Mouse (Mus musculus): ENCODE data around the gene Irf8. TPM values are rescaled to one million over a fixed set of nuclear protein-coding genes. Genes with fewer than 3 reads are reported as not detected.

The Irf8 gene
- polyA plus RNA-seq, 1 experiment from 2014 or later: 31.8 TPM

DNA sequence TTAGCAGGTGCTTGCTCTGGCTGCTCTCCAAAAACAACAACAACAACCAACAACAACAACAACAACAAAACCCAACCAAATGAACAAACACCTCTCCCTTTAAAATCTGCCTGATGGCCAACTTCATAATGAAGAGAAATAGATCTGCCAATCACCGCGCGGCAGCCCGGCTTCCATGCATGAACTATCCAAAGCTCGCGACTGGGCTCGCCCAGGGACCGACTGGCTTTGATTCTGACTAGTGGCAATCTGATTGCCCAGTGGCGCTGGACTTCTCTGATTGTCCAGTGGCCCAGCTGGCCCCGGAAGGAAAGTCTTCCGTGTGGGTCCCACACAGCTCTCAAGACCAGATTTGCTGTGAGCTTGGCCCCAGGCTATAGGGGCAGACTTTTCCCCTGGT is 328 bp downstream of the Irf8 start:
- Histone ChIP-seq H3K4me2 (ENCODE audit: low read depth, low read length) (peak overlapping the region; percentile 78), H3K27ac (ENCODE audit: low read depth) (peak overlapping the region; percentile 72), H3K4me1 (ENCODE audit: insufficient read depth) (peaks cover 5% of the 10 kb centered on the region; the same call in 1 of the 2 replicates), H3K9me3 (ENCODE audit: low read length) (no peaks in the 10 kb centered on the region), H3K4me3 (ENCODE audit: low read depth, low read length) (peak overlapping the region; percentile 56), H3K36me3 (replicated peaks; ENCODE audit: insufficient read depth, low read length) (peaks cover 5% of the 10 kb centered on the region), H3K9ac (replicated peaks) (peak overlapping the region; percentile 37), H3K27me3 (ENCODE audit: insufficient read depth, low read length) (peaks cover 11% of the 10 kb centered on the region; the same call in 1 of the 2 replicates)
- WGBS (ENCODE audit: insufficient replicate concordance): under 1% methylated on average over 11 of the region's 11 CpGs
- DNase-seq (peak; percentile 58), ATAC-seq (peak; percentile 67)
- TF ChIP-seq CTCF (IDR thresholded peaks at IDR 0.05; ENCODE audit: low read depth): no peak
- TF ChIP-seq EP300 (IDR thresholded peaks at IDR 0.05; ENCODE audit: low read depth): no peak

DNA sequence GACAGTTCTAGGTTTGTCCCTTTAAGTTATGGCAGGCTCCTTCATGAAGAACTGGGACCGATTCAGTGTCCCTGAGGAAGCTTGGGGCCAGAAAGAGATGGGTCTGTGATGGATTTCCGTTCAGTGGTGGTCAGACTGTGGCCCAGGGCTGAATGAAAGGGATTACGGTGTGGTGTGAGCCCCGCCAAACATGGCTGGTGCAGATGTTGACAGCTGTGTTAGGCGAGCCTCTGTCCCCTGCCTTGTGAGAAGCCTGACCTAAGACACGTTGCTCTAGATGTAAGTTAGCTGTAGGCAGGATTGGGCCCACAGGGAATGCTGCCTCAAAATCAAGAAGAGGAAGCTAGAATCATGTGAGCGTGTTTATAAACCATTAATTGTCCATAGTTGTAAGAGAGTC is 1.0 kb downstream of the Irf8 start:
- Histone ChIP-seq H3K27ac (ENCODE audit: low read depth) (peak overlapping the region; percentile 72; the same call in 1 of the 2 replicates), H3K27me3 (ENCODE audit: insufficient read depth, low read length) (peaks cover 11% of the 10 kb centered on the region; the same call in 1 of the 2 replicates), H3K9ac (replicated peaks) (peak overlapping the region; percentile 37; the same call in 1 of the 2 replicates), H3K4me2 (ENCODE audit: low read depth, low read length) (peak overlapping the region; percentile 78), H3K4me3 (ENCODE audit: low read depth, low read length) (peak overlapping the region; percentile 56), H3K9me3 (ENCODE audit: low read length) (no peaks in the 10 kb centered on the region), H3K4me1 (ENCODE audit: insufficient read depth) (peaks cover 5% of the 10 kb centered on the region; the same call in 1 of the 2 replicates), H3K36me3 (replicated peaks; ENCODE audit: insufficient read depth, low read length) (peaks cover 5% of the 10 kb centered on the region)
- DNase-seq (no peak), ATAC-seq (no peak)
- WGBS (ENCODE audit: insufficient replicate concordance): 55% methylated on average over 7 of the region's 7 CpGs
- TF ChIP-seq EP300 (IDR thresholded peaks at IDR 0.05; ENCODE audit: low read depth) (no peak), CTCF (IDR thresholded peaks at IDR 0.05; ENCODE audit: low read depth) (no peak)

DNA sequence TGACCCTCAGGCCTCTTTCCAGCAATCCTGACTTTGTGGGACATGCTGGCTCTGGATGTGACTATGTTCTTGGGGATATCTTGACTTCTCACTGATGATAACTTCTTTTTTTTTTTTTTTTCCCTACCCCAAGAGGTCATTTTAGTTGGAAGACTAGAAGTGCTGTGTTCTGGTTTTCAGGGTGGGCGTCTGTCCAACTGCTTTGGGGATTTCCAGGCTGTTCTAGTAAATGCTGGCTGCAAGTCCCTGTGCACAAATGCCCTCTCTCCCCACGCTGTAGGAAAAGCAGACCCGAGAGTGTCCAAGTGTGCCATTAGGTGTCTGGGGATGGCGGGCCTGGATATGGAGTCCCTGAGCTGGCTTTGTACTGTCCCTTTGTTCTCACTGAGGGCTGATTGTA is 2.6 kb downstream of the Irf8 start:
- Histone ChIP-seq H3K4me1 (ENCODE audit: insufficient read depth) (peaks cover 13% of the 10 kb centered on the region), H3K36me3 (replicated peaks; ENCODE audit: insufficient read depth, low read length) (peaks cover 5% of the 10 kb centered on the region), H3K27me3 (ENCODE audit: insufficient read depth, low read length) (peaks cover 11% of the 10 kb centered on the region; the same call in 1 of the 2 replicates), H3K4me3 (ENCODE audit: low read depth, low read length) (peak overlapping the region; percentile 56; the same call in 1 of the 2 replicates), H3K27ac (ENCODE audit: low read depth) (0 out of 2 replicates have a peak overlapping the region, but pooled peaks have one; percentile 12), H3K4me2 (ENCODE audit: low read depth, low read length) (peak overlapping the region; percentile 78; the same call in 1 of the 2 replicates), H3K9ac (replicated peaks) (no peak overlapping the region), H3K9me3 (ENCODE audit: low read length) (no peaks in the 10 kb centered on the region)
- WGBS (ENCODE audit: insufficient replicate concordance): 61% methylated on average over 4 of the region's 4 CpGs
- no peak for DNase-seq
- TF ChIP-seq EP300 (IDR thresholded peaks at IDR 0.05; ENCODE audit: low read depth) (no peak), CTCF (IDR thresholded peaks at IDR 0.05; ENCODE audit: low read depth) (no peak)
- no peak for ATAC-seq

DNA sequence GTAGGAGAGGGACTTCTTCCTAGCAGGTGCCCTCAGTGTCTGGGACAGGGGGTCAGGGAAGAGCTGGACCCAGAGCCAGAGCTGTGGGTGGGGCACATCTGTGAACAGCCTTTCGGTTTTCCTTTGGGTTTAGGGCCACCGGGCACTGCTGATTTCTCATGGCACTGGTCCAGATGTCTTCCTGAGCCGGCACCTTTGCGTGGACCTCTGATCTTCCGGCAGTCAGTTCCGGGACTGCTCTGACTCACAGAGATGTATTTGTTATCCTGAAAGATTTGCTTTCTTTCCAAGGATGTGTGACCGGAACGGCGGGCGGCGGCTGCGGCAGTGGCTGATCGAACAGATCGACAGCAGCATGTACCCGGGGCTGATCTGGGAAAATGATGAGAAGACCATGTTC is 3.4 kb downstream of the Irf8 start:
- peak overlapping the region; percentile 78 for H3K4me2 ChIP-seq (ENCODE audit: low read depth, low read length)
- no peaks in the 10 kb centered on the region for H3K9me3 ChIP-seq (ENCODE audit: low read length)
- peaks cover 11% of the 10 kb centered on the region; the same call in 1 of the 2 replicates for H3K27me3 ChIP-seq (ENCODE audit: insufficient read depth, low read length)
- TF ChIP-seq EP300 (IDR thresholded peaks at IDR 0.05; ENCODE audit: low read depth) (no peak), CTCF (IDR thresholded peaks at IDR 0.05; ENCODE audit: low read depth) (no peak)
- no peak overlapping the region for H3K4me3 ChIP-seq (ENCODE audit: low read depth, low read length)
- no peak for DNase-seq
- ATAC-seq: no peak
- H3K27ac ChIP-seq (ENCODE audit: low read depth): no peak overlapping the region
- WGBS (ENCODE audit: insufficient replicate concordance): 78% methylated on average over 15 of the region's 15 CpGs
- H3K4me1 ChIP-seq (ENCODE audit: insufficient read depth): peaks cover 20% of the 10 kb centered on the region
- no peak overlapping the region for H3K9ac ChIP-seq (replicated peaks)
- peaks cover 8% of the 10 kb centered on the region for H3K36me3 ChIP-seq (replicated peaks; ENCODE audit: insufficient read depth, low read length)

DNA sequence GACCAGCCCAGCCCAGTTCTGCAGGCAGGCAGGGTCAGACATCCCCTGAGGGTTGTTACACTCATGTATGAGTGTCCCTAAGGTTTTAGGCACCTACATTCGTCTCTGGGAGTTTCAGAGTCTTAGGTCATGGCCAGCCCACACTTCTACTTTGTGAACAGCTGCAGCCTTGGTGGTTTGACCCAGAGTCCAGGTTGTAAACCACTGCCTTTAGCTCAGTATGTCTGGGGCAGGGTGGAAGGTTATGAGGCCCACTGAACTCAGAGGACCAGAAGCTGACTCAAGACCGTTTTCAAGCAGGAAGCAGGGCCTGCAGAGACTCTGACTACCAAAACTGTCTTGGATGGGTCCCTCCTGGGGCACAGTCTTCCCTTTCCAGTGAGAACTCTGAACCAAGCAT is 4.4 kb downstream of the Irf8 start:
- Histone ChIP-seq H3K27me3 (ENCODE audit: insufficient read depth, low read length) (peaks cover 9% of the 10 kb centered on the region; the same call in 1 of the 2 replicates), H3K9ac (replicated peaks) (no peak overlapping the region), H3K36me3 (replicated peaks; ENCODE audit: insufficient read depth, low read length) (peaks cover 8% of the 10 kb centered on the region), H3K4me3 (ENCODE audit: low read depth, low read length) (no peak overlapping the region), H3K27ac (ENCODE audit: low read depth) (no peak overlapping the region), H3K9me3 (ENCODE audit: low read length) (no peaks in the 10 kb centered on the region), H3K4me2 (ENCODE audit: low read depth, low read length) (peak overlapping the region; percentile 9; the same call in 1 of the 2 replicates), H3K4me1 (ENCODE audit: insufficient read depth) (peaks cover 19% of the 10 kb centered on the region)
- TF ChIP-seq CTCF (IDR thresholded peaks at IDR 0.05; ENCODE audit: low read depth) (no peak), EP300 (IDR thresholded peaks at IDR 0.05; ENCODE audit: low read depth) (no peak)
- DNase-seq (no peak), ATAC-seq (no peak)
- 52% methylated on average over 2 of the region's 2 CpGs for WGBS (ENCODE audit: insufficient replicate concordance)

DNA sequence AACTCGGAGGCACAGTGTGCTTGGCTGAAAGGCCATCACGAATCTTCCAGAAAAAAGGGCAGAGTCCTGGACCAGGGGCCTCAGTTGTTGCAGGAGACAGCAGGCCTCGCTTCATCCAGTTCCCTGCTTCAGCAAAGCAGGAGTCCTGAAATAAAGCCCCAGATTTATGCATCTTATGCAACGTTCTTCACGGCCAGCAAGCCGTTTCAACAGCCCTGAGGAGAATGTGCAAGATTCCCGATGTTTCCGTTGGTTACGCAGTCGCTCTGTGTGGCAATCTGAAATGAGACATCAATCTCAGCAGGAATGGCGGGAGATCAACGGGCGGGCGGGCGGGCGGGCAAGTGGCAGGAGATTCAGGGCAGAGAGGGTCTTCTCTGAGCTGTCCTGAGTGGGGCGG is 4.8 kb downstream of the Irf8 start:
- DNase-seq (no peak), ATAC-seq (no peak)
- no peak overlapping the region for H3K4me3 ChIP-seq (ENCODE audit: low read depth, low read length)
- 76% methylated on average over 17 of the region's 17 CpGs for whole genome bisulfite sequencing (ENCODE audit: insufficient replicate concordance)
- no peak overlapping the region for H3K9ac ChIP-seq (replicated peaks)
- H3K4me2 ChIP-seq (ENCODE audit: low read depth, low read length): peak overlapping the region; percentile 9; the same call in 1 of the 2 replicates
- H3K27me3 ChIP-seq (ENCODE audit: insufficient read depth, low read length): peaks cover 7% of the 10 kb centered on the region; the same call in 1 of the 2 replicates
- no peaks in the 10 kb centered on the region for H3K9me3 ChIP-seq (ENCODE audit: low read length)
- TF ChIP-seq EP300 (IDR thresholded peaks at IDR 0.05; ENCODE audit: low read depth) (no peak), CTCF (IDR thresholded peaks at IDR 0.05; ENCODE audit: low read depth) (no peak)
- H3K36me3 ChIP-seq (replicated peaks; ENCODE audit: insufficient read depth, low read length): peaks cover 8% of the 10 kb centered on the region
- no peak overlapping the region for H3K27ac ChIP-seq (ENCODE audit: low read depth)
- H3K4me1 ChIP-seq (ENCODE audit: insufficient read depth): peaks cover 17% of the 10 kb centered on the region
